Mouse (Mus musculus): ENCODE results near the gene Gm867. TPM values are rescaled to one million over a fixed set of nuclear protein-coding genes. Genes with fewer than 3 reads are reported as not detected.

The Gm867 gene
- polyA plus RNA-seq, 1 experiment: 4.5 TPM

DNA sequence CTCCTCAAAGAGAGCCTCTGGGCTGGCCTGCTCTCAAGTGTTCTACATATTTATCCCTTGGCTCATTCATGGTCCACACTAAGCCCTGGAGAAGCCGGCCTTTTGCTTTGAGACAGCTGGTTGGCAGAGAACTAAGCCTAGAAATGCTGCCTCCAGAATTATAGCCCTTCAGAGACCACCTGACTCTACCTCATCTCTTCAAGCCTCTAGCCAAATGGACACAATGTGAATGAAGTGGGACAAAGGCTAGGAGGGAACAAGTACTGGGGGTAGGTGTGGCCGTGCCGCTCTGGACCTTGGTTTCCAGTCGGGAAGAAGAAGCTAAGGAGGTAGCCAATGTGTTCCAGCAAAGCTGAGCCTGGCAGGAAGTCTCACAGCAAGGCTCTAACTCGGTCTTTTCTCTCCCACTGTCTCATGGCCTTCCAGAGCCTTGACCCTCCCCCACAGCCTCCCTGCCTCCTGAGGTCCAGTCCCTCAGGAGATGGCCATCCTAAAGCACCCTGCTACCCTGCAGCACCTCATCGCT, 42.4 kb downstream of the Gm867 start:
- DNase-seq (ENCODE audit: low read depth in 1 of 2, low spot score in 2 of 2): no peak
- Histone ChIP-seq H3K4me1 (ENCODE audit: control insufficient read depth, insufficient read depth, insufficient read length) (peaks cover 13% of the 10 kb centered on the region), H3K4me3 (ENCODE audit: extremely low read depth, insufficient read depth, insufficient read length) (no peak overlapping the region), H3K27me3 (ENCODE audit: control insufficient read depth, insufficient read depth, low read length) (no peaks in the 10 kb centered on the region), H3K36me3 (ENCODE audit: control insufficient read depth, insufficient read depth, low read length) (peaks cover 22% of the 10 kb centered on the region), H3K27ac (ENCODE audit: insufficient read depth, low read length) (no peak overlapping the region)
- 88% methylated on average over 6 of the region's 6 CpGs for WGBS
- TF ChIP-seq POLR2A (IDR thresholded peaks at IDR 0.05; ENCODE audit: low read depth, low read length) (no peak), CTCF (IDR thresholded peaks at IDR 0.05; ENCODE audit: extremely low read depth, insufficient read depth, insufficient read length, insufficient replicate concordance) (no peak)

DNA sequence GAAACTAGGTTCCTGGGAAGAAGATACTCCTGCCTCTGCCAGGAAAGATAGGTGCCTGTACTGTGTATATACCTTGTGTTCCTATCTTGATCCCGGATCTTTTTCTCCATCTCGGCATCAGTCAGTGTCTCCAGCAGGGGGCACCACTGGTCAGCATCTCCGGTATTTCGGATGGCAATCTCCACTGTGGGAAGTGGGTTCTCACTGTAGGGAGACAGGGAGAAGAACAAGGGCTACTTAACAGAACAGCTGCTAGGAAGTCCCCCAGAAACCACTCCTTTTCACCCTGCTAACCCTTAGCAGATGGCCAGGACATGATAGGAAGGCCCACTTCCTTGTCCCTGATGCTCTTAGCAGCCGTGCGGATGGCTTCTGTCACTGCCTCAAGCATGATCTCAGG, 43.1 kb downstream of the Gm867 start:
- Histone ChIP-seq H3K4me1 (ENCODE audit: control insufficient read depth, insufficient read depth, insufficient read length) (peaks cover 13% of the 10 kb centered on the region), H3K4me3 (ENCODE audit: extremely low read depth, insufficient read depth, insufficient read length) (no peak overlapping the region), H3K27me3 (ENCODE audit: control insufficient read depth, insufficient read depth, low read length) (no peaks in the 10 kb centered on the region), H3K36me3 (ENCODE audit: control insufficient read depth, insufficient read depth, low read length) (peaks cover 22% of the 10 kb centered on the region), H3K27ac (ENCODE audit: insufficient read depth, low read length) (no peak overlapping the region)
- WGBS: 55% methylated on average over 6 of the region's 6 CpGs
- peak in 1 of 2 experiments; percentile 53 for DNase-seq (ENCODE audit: low read depth in 1 of 2, low spot score in 2 of 2)
- TF ChIP-seq POLR2A (IDR thresholded peaks at IDR 0.05; ENCODE audit: low read depth, low read length) (no peak), CTCF (IDR thresholded peaks at IDR 0.05; ENCODE audit: extremely low read depth, insufficient read depth, insufficient read length, insufficient replicate concordance) (peak; percentile 55; the same call in 1 of the 2 replicates)

DNA sequence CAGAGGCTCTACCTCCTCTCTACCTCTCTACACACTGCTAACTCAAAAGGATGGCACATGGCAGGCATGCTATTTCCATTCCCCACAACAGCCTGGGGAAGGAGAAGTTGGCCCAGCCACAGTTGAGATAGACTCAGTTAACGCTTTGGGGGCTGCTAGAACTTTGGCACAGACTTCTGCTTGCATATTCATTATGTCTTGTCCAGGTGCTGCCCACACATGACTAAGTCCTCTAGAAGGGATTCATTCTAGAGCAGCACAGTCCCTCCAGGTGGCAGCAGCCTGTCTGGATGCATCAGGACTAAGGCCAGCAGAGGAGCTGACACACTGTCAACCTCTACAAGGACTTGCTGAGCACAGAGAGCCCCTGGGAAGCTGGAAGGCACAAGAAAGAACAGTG, 44.3 kb downstream of the Gm867 start:
- 87% methylated on average over 1 of the region's 1 CpGs for WGBS
- H3K4me3 ChIP-seq (ENCODE audit: extremely low read depth, insufficient read depth, insufficient read length): no peak overlapping the region
- peaks cover 13% of the 10 kb centered on the region for H3K4me1 ChIP-seq (ENCODE audit: control insufficient read depth, insufficient read depth, insufficient read length)
- DNase-seq (ENCODE audit: low read depth in 1 of 2, low spot score in 2 of 2): no peak
- H3K27me3 ChIP-seq (ENCODE audit: control insufficient read depth, insufficient read depth, low read length): no peaks in the 10 kb centered on the region
- H3K27ac ChIP-seq (ENCODE audit: insufficient read depth, low read length): no peak overlapping the region
- TF ChIP-seq POLR2A (IDR thresholded peaks at IDR 0.05; ENCODE audit: low read depth, low read length): no peak
- TF ChIP-seq CTCF (IDR thresholded peaks at IDR 0.05; ENCODE audit: extremely low read depth, insufficient read depth, insufficient read length, insufficient replicate concordance): no peak
- H3K36me3 ChIP-seq (ENCODE audit: control insufficient read depth, insufficient read depth, low read length): peaks cover 16% of the 10 kb centered on the region

DNA sequence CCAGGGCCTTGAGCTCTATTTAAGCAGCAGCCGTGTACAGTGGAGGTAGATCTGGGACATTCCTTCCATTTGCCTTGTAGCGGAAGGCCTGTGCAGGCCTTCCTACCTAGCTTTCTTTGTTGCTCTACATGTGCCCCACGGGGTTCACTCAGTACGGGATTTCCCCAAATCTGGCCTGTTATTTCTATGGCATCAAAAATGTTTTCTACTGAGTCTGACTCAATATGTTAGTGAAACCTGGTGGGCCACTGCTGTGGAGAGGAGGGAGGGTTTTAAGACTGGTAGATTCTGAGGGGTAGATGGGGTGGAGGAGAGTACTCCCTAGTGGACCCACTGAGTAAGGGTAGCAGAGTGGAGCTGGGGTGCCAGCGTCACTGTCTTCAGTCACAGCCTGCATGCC, 44.7 kb downstream of the Gm867 start:
- H3K4me1 ChIP-seq (ENCODE audit: control insufficient read depth, insufficient read depth, insufficient read length): peaks cover 13% of the 10 kb centered on the region
- H3K4me3 ChIP-seq (ENCODE audit: extremely low read depth, insufficient read depth, insufficient read length): no peak overlapping the region
- H3K27ac ChIP-seq (ENCODE audit: insufficient read depth, low read length): no peak overlapping the region
- WGBS: 87% methylated on average over 5 of the region's 5 CpGs
- no peak for TF ChIP-seq CTCF (IDR thresholded peaks at IDR 0.05; ENCODE audit: extremely low read depth, insufficient read depth, insufficient read length, insufficient replicate concordance)
- TF ChIP-seq POLR2A (IDR thresholded peaks at IDR 0.05; ENCODE audit: low read depth, low read length): no peak
- DNase-seq (ENCODE audit: low read depth in 1 of 2, low spot score in 2 of 2): no peak
- H3K27me3 ChIP-seq (ENCODE audit: control insufficient read depth, insufficient read depth, low read length): no peaks in the 10 kb centered on the region
- peaks cover 16% of the 10 kb centered on the region for H3K36me3 ChIP-seq (ENCODE audit: control insufficient read depth, insufficient read depth, low read length)

DNA sequence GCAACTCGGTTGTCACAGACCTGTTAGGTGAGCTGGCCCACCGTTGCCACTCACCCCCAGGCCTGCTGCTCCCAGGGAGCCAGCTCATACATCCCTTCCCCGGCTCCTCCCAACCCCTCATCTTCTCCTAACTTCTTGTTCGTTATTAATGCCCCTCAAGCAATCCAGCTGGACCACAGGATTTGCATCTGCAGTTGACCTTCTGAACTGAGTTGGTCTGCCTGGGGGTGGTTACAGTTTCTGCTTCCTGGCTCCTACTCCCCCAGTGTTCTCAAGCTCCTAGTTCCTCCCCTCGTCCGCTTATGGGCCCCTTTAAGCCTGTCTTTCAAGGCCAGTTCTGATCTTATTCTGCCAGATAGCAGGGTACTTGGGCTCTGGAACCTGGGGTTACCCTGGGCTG, 45.9 kb downstream of the Gm867 start:
- no peak overlapping the region for H3K27ac ChIP-seq (ENCODE audit: insufficient read depth, low read length)
- H3K27me3 ChIP-seq (ENCODE audit: control insufficient read depth, insufficient read depth, low read length): no peaks in the 10 kb centered on the region
- H3K4me3 ChIP-seq (ENCODE audit: extremely low read depth, insufficient read depth, insufficient read length): no peak overlapping the region
- H3K4me1 ChIP-seq (ENCODE audit: control insufficient read depth, insufficient read depth, insufficient read length): peaks cover 13% of the 10 kb centered on the region
- no peak for TF ChIP-seq CTCF (IDR thresholded peaks at IDR 0.05; ENCODE audit: extremely low read depth, insufficient read depth, insufficient read length, insufficient replicate concordance)
- no peak for TF ChIP-seq POLR2A (IDR thresholded peaks at IDR 0.05; ENCODE audit: low read depth, low read length)
- H3K36me3 ChIP-seq (ENCODE audit: control insufficient read depth, insufficient read depth, low read length): peaks cover 13% of the 10 kb centered on the region
- DNase-seq (ENCODE audit: low read depth in 1 of 2, low spot score in 2 of 2): no peak
- WGBS: 62% methylated on average over 6 of the region's 6 CpGs

DNA sequence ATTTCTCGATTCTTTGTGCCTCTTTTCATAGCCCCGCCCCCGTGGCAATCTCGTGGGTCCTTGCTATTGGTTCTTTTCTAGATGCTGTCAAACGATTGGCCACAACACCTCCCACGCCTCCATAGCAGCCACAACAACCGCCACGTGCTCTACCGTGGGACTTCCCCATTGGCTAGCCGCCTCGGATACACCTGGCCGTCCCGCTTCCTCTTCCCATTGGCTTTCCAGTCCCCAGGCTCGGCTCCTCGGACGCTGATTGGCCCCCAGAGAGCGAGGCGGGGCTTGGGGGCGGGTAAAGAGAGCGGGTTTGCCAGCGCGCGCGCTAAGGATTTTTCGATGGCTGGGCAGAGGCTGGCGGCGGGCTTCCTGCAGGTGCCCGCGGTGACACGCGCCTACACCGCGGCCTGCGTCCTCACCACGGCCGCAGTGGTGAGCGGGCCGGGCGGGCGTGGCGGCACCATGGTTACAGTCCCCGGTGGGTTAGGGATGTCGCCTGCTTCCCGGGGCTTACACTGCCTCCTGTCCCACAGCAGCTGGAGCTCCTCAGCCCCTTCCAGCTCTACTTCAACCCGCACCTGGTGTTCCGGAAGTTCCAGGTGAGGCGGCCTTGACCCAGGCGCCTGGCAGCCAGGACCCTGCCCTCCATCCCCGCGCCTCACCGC, 47.3 kb downstream of the Gm867 start, which contains the start of gene Derl3:
Derl3 (plus strand) TSS at position 325 of the 662 bp plus-strand sequence.
- peaks cover 13% of the 10 kb centered on the region for H3K4me1 ChIP-seq (ENCODE audit: control insufficient read depth, insufficient read depth, insufficient read length)
- no peak within 1 kb of the TSS for H3K27ac ChIP-seq (ENCODE audit: insufficient read depth, low read length)
- H3K27me3 ChIP-seq (ENCODE audit: control insufficient read depth, insufficient read depth, low read length): no peaks in the 10 kb centered on the region
- TF ChIP-seq POLR2A (IDR thresholded peaks at IDR 0.05; ENCODE audit: low read depth, low read length): no peak
- DNase-seq (ENCODE audit: low read depth in 1 of 2, low spot score in 2 of 2): peak; percentile 97 to 98
- peaks cover 13% of the 10 kb centered on the region for H3K36me3 ChIP-seq (ENCODE audit: control insufficient read depth, insufficient read depth, low read length)
- WGBS: 3% methylated on average over 51 of the region's 51 CpGs
- peak within 1 kb of the TSS; percentile 49 for H3K4me3 ChIP-seq (ENCODE audit: extremely low read depth, insufficient read depth, insufficient read length)
